Mouse (Mus musculus) mouse embryonic stem cell (cell line): ENCODE measurements around the gene Dennd6a.

Experiments
- in situ Hi-C, 2 experiments: fragments of 300-500 bp; cut with MboI; formaldehyde crosslinking; loops; 1 replicate in 1 of 2; 3 replicates in 1 of 2; pipeline ENCODE4 v1.14.3; 2019 to 2020; ENCODE audit warnings: low sequenced_read_pairs in 2 of 2, low pct_unique_long_range_greater_than_20kb in 1 of 2, mixed read lengths in 1 of 2; ENCODE audit not compliant: unreplicated experiment in 1 of 2

The Dennd6a gene

GRCm38 (mm10) chr14:26562247-26562646 is 11.4 kb upstream of the Dennd6a start:
- in situ Hi-C loops = no loop called here

GRCm38 (mm10) chr14:26569880-26570279 is 3.8 kb upstream of the Dennd6a start:
- in situ Hi-C loops = no loop called here

- in situ Hi-C loops = no loop called here
Observed at GRCm38 (mm10) chr14:26571951-26572675, 1.5 kb upstream of the Dennd6a start.

GRCm38 (mm10) chr14:26576255-26576780 is 2.7 kb downstream of the Dennd6a start:
- in situ Hi-C loops = no loop called here

- in situ Hi-C loops = no loop called here
Observed at GRCm38 (mm10) chr14:26578791-26579191, 5.1 kb downstream of the Dennd6a start.

GRCm38 (mm10) chr14:26579346-26580343 is 6.0 kb downstream of the Dennd6a start:
- in situ Hi-C loops = no loop called here

- in situ Hi-C loops = no loop called here
Observed at GRCm38 (mm10) chr14:26583645-26584044, 10.0 kb downstream of the Dennd6a start.

GRCm38 (mm10) chr14:26587116-26587515 is 13.5 kb downstream of the Dennd6a start:
- in situ Hi-C loops = no loop called here

- in situ Hi-C loops = no loop called here
Observed at GRCm38 (mm10) chr14:26591353-26591752, 17.7 kb downstream of the Dennd6a start.

- in situ Hi-C loops = no loop called here
Observed at GRCm38 (mm10) chr14:26593281-26593895, 19.7 kb downstream of the Dennd6a start.

GRCm38 (mm10) chr14:26595167-26595566 is 21.5 kb downstream of the Dennd6a start:
- in situ Hi-C loops = no loop called here

- in situ Hi-C loops = no loop called here
Observed at GRCm38 (mm10) chr14:26595695-26596365, 22.2 kb downstream of the Dennd6a start.

GRCm38 (mm10) chr14:26605354-26605753 is 31.7 kb downstream of the Dennd6a start:
- in situ Hi-C loops = no loop called here

GRCm38 (mm10) chr14:26609674-26610073 is 36.0 kb downstream of the Dennd6a start:
- in situ Hi-C loops = no loop called here

GRCm38 (mm10) chr14:26610689-26611088 is 37.0 kb downstream of the Dennd6a start:
- in situ Hi-C loops = no loop called here

GRCm38 (mm10) chr14:26625301-26625700 is 51.6 kb downstream of the Dennd6a start:
- in situ Hi-C loops = no loop called here

GRCm38 (mm10) chr14:26626605-26627140 is 53.0 kb downstream of the Dennd6a start:
- in situ Hi-C loops = no loop called here
